Mouse (Mus musculus) limb, embryonic 11.5 days (tissue): ENCODE data around the gene Anapc7. TPM values are rescaled to one million over a fixed set of nuclear protein-coding genes. Genes with fewer than 3 reads are reported as not detected.

Experiments
- ATAC-seq: fragments of 200-750 bp; cut with Nextera tagmentation; 2 replicates; pipeline ENCODE4 v1.8.0; 2017; ENCODE audit warnings: low read depth; ENCODE audit not compliant: insufficient number of reproducible peaks, low FRiP score, low TSS enrichment
- DNase-seq: peaks from one replicate; pipeline ENCODE4 v3.0.0-alpha.2; 2015; ENCODE audit warnings: low spot score
- H3K27ac ChIP-seq: fragments of 300-500 bp; sonication (generic); replicated peaks from 2 replicates; pipeline ENCODE4 v1.5.1; 2014; ENCODE audit warnings: low read depth, mild to moderate bottlenecking, low read length
- H3K27me3 ChIP-seq: fragments of 300-500 bp; sonication (generic); 2 replicates; pipeline ENCODE4 v1.6.1; 2014; ENCODE audit warnings: mild to moderate bottlenecking, low read length, mixed read lengths; ENCODE audit not compliant: control insufficient read depth, insufficient read depth
- H3K36me3 ChIP-seq: fragments of 300-500 bp; sonication (generic); 2 replicates; pipeline ENCODE4 v1.6.1; 2014; ENCODE audit warnings: mild to moderate bottlenecking, low read length, moderate library complexity, mixed read lengths; ENCODE audit not compliant: control insufficient read depth, insufficient read depth
- H3K4me1 ChIP-seq: fragments of 300-500 bp; sonication (generic); 2 replicates; pipeline ENCODE4 v1.6.1; 2014; ENCODE audit warnings: low read length, mixed read lengths; ENCODE audit not compliant: control insufficient read depth, insufficient read depth
- H3K4me2 ChIP-seq: fragments of 300-500 bp; sonication (generic); 2 replicates; pipeline ENCODE4 v1.6.1; 2014; ENCODE audit warnings: low read depth, mild to moderate bottlenecking, moderate library complexity; ENCODE audit not compliant: severe bottlenecking
- H3K4me3 ChIP-seq: fragments of 300-500 bp; sonication (generic); 2 replicates; pipeline ENCODE4 v1.5.1; 2014; ENCODE audit warnings: low read depth, low read length
- H3K9ac ChIP-seq: fragments of 300-500 bp; sonication (generic); 2 replicates; pipeline ENCODE4 v1.6.1; 2014; ENCODE audit warnings: mild to moderate bottlenecking, low read length
- H3K9me3 ChIP-seq: fragments of 300-500 bp; sonication (generic); 2 replicates; pipeline ENCODE4 v1.6.1; 2016; ENCODE audit warnings: low read length; ENCODE audit not compliant: control insufficient read depth
- WGBS: fragments of 180-500 bp; shearing (Covaris S2); extraction: QIAGEN DNeasy Blood & Tissue Kit; methylation state at CpG from one replicate; pipeline ENCODE4 v1.1.7; 2014; 5-methylcytosine and 5-hydroxymethylcytosine counted together
- polyA plus RNA-seq: library from polyadenylated mRNA; unstranded; fragments of >200 nt; fragmentation: Nextera tagmentation; extraction: Ambion mirVana; gene quantifications from 2 replicates; pipeline ENCODE4 v1.2.1, GENCODE M21; 2014

The Anapc7 gene
- polyA plus RNA-seq, 1 experiment from 2014 or later, result 33.9 TPM

GRCm38 (mm10) chr5:122401303-122401640 lies 20.2 kb upstream of the Anapc7 start:
- H3K4me2 ChIP-seq, result no peak overlapping the region
- H3K36me3 ChIP-seq, result peaks cover 26% of the 10 kb centered on the region
- H3K27ac ChIP-seq, result no peak overlapping the region
- H3K4me3 ChIP-seq, result no peak overlapping the region
- H3K4me1 ChIP-seq, result no peaks in the 10 kb centered on the region
- no peaks in the 10 kb centered on the region for H3K27me3 ChIP-seq
- 17% methylated on average over 8 of the region's 8 CpGs for WGBS
- ATAC-seq (no peak), DNase-seq (peak; percentile 80)
- H3K9ac ChIP-seq, result no peak overlapping the region
- H3K9me3 ChIP-seq, result no peaks in the 10 kb centered on the region

- ATAC-seq (no peak), DNase-seq (no peak)
- 73% methylated on average over 13 of the region's 13 CpGs for WGBS
- Histone ChIP-seq H3K27ac (no peak overlapping the region), H3K27me3 (no peaks in the 10 kb centered on the region), H3K9me3 (no peaks in the 10 kb centered on the region), H3K4me3 (no peak overlapping the region), H3K36me3 (peaks cover 32% of the 10 kb centered on the region), H3K9ac (no peak overlapping the region), H3K4me1 (no peaks in the 10 kb centered on the region), H3K4me2 (no peak overlapping the region)
These were observed 19.3 kb upstream of the Anapc7 start for GRCm38 (mm10) chr5:122402160-122402559.

GRCm38 (mm10) chr5:122402772-122403171 lies 18.7 kb upstream of the Anapc7 start:
- 83% methylated on average over 5 of the region's 5 CpGs for WGBS
- ATAC-seq, result no peak

DNA sequence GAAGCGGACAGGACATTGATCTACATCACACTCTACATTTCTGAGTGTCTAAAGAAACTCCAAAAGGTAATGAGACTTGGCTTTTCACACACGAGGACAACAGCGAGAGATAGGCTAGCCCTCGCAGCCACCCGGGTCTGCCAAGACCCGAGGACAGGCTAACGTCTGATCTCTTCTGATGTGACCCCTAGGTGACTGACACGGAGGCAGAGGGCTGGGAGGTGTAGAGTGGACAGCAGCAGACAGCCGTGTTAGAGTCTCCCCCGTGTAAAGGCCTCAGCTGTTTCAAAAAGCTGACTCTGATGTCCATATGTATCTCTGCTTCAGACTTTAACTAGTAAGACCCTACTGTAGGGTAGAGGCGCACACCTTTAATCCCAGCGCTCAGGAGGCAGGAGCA lies 18.1 kb upstream of the Anapc7 start:
- no peak overlapping the region for H3K4me2 ChIP-seq
- no peaks in the 10 kb centered on the region for H3K9me3 ChIP-seq
- no peak overlapping the region for H3K27ac ChIP-seq
- H3K4me3 ChIP-seq, result no peak overlapping the region
- H3K36me3 ChIP-seq, result peaks cover 28% of the 10 kb centered on the region
- no peak for DNase-seq
- no peaks in the 10 kb centered on the region for H3K27me3 ChIP-seq
- 91% methylated on average over 12 of the region's 12 CpGs for WGBS
- no peak overlapping the region for H3K9ac ChIP-seq
- no peak for ATAC-seq
- no peaks in the 10 kb centered on the region for H3K4me1 ChIP-seq

More at GRCm38 (mm10) chr5:122402772-122403171, 18.7 kb upstream of the Anapc7 start:
- no peaks in the 10 kb centered on the region for H3K9me3 ChIP-seq
- no peak overlapping the region for H3K4me3 ChIP-seq
- H3K27me3 ChIP-seq, result no peaks in the 10 kb centered on the region
- H3K36me3 ChIP-seq, result peaks cover 28% of the 10 kb centered on the region
- no peak overlapping the region for H3K4me2 ChIP-seq
- no peak overlapping the region for H3K9ac ChIP-seq
- no peaks in the 10 kb centered on the region for H3K4me1 ChIP-seq
- DNase-seq, result no peak
- no peak overlapping the region for H3K27ac ChIP-seq

- DNase-seq, result no peak
- H3K9me3 ChIP-seq, result no peaks in the 10 kb centered on the region; the same call in 1 of the 2 replicates
- no peak overlapping the region for H3K9ac ChIP-seq
- H3K4me1 ChIP-seq, result no peaks in the 10 kb centered on the region
- no peak overlapping the region for H3K4me2 ChIP-seq
- no peak overlapping the region for H3K27ac ChIP-seq
- H3K36me3 ChIP-seq, result peaks cover 26% of the 10 kb centered on the region
- ATAC-seq, result no peak
- H3K27me3 ChIP-seq, result no peaks in the 10 kb centered on the region
- WGBS, result 98% methylated on average over 10 of the region's 10 CpGs
- no peak overlapping the region for H3K4me3 ChIP-seq
These were observed 16.0 kb upstream of the Anapc7 start for GRCm38 (mm10) chr5:122405537-122405936.

- Histone ChIP-seq H3K27ac (no peak overlapping the region), H3K36me3 (peaks cover 17% of the 10 kb centered on the region), H3K4me2 (no peak overlapping the region), H3K9ac (no peak overlapping the region), H3K9me3 (no peaks in the 10 kb centered on the region; the same call in 1 of the 2 replicates), H3K4me3 (no peak overlapping the region), H3K4me1 (no peaks in the 10 kb centered on the region), H3K27me3 (no peaks in the 10 kb centered on the region)
- DNase-seq (no peak), ATAC-seq (no peak)
- WGBS, result 86% methylated on average over 19 of the region's 19 CpGs
These were observed 11.5 kb upstream of the Anapc7 start for GRCm38 (mm10) chr5:122409692-122410645.

DNA sequence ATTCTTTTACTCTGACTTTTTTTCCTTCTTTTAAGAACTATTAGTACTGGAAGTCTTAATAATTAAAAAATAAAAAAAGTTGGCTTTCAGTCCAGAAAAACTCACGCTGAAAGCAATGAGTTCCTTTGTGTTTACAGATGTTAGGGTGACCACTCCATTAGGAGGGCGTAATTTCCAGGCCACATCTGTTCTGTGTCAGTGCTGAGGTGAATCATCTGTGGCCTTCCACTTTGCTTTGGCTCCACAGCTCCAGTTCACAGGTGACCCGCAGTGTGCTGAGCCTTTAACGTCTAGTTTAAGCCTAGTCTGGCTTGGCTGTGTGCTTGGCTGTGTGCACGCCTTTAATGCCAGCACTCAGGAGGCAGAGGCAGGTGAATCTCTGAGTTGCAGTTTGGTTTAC lies 9.6 kb upstream of the Anapc7 start:
- WGBS, result 71% methylated on average over 5 of the region's 5 CpGs
- Histone ChIP-seq H3K36me3 (peaks cover 2% of the 10 kb centered on the region; the same call in 1 of the 2 replicates), H3K4me1 (no peaks in the 10 kb centered on the region), H3K27ac (no peak overlapping the region), H3K4me2 (no peak overlapping the region), H3K4me3 (no peak overlapping the region), H3K9me3 (no peaks in the 10 kb centered on the region; the same call in 1 of the 2 replicates), H3K27me3 (no peaks in the 10 kb centered on the region), H3K9ac (no peak overlapping the region)
- ATAC-seq, result no peak
- DNase-seq, result no peak

DNA sequence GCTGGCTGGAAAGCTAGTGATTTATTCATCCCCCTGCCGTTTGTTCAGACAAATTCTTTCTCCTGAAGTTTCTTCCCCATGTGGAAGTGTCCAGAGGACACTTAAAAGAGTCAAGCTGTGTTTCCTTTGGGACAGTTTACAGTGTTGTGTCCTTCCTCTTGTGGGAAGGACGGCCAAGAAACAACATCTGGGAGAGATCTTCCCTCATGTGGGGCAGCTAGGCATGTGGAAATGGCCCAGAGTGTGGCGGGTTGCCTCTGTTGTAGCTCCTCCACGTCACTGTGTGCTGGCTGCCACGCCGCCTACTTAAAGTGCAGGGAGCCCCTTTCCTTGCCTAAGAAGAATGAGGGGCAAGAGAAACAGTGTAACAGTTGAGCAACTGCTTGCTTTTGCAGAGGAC lies 8.7 kb upstream of the Anapc7 start:
- Histone ChIP-seq H3K9ac (no peak overlapping the region), H3K27ac (no peak overlapping the region), H3K4me3 (no peak overlapping the region), H3K4me2 (no peak overlapping the region), H3K27me3 (no peaks in the 10 kb centered on the region), H3K9me3 (no peaks in the 10 kb centered on the region; the same call in 1 of the 2 replicates), H3K4me1 (no peaks in the 10 kb centered on the region), H3K36me3 (no peaks in the 10 kb centered on the region; the same call in 1 of the 2 replicates)
- DNase-seq (no peak), ATAC-seq (no peak)
- 60% methylated on average over 6 of the region's 6 CpGs for WGBS
